Mouse (Mus musculus): ENCODE results near the gene Atp2a1.
"Not testable (repeated sequence)": the region's sequence is repeated elsewhere in the genome, so short reads cannot be mapped to it uniquely, and the experiment has no call there.

The Atp2a1 gene

DNA sequence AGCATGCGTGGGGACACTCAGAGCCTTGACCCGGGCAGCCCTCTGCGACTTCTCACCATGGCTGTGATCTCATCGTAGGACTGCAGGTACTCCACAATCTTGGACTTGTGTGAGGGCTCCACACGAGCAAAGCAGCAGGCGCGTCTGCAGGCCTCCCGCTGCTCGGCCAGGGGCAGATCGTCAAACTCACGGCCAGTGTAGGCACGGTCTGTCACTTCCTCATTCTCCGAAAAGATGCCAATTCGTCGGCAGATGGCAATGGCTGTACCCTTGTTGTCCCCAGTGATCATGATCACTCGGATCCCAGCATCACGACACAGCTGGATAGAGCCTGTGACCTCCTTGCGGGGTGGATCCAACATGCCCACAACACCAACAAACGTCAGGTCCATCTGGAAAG lies 14.4 kb downstream of the Atp2a1 start:
- DNase-seq: no peak

DNA sequence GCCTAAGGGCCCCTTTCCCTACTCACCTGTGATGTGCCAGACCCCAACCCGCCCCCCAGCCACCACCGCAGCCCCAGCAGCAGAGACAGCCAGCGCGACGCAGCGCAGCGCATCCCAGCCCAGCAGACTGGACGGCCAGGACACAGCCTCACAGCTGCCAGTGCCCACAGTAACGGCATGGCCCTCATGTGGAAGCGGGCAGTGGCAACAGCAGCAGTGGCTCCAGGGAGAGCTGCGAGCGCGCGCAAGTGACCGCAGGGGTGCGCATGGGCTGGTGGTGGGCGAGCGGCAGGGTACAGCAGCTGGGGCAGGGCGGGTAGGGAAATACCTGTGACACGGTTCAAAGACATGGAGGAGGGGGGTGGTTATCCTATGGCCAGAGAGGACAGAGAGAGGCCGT lies 16.7 kb downstream of the Atp2a1 start:
- DNase-seq: no peak

DNA sequence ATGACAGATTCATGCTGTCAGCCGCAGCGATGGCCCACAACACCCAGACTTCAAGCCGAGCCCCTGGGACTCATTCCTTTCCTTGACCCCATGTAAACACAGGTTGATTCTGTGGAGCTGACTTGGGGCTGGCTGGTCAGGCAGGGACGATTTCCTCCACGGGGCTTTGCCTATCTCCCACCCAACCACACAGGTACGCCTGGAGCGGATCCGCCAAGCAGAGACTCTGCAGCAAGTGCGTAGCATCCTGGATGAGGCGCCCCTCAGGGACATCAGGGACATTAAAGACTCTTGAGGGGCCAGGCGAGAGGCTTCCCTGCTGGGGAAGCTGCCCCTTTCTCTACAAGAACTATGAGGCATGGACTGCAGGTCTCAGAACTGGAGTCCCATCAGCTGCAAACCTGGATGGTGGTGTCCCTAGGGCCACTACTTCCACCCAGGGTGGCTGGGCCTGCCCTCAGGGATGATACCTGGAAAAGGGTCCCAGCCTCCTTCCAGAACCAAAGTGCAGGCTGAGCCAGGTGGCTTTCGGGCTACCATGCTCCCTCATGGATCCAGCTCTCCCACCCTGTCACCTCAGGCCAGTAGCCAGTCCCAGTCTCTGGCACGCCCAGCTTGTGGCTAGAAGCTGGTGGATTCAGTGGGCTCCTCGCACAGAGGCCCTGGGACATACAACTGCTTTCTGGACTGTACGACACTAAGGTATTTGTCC lies 17.6 kb downstream of the Atp2a1 start:
- DNase-seq: no peak

DNA sequence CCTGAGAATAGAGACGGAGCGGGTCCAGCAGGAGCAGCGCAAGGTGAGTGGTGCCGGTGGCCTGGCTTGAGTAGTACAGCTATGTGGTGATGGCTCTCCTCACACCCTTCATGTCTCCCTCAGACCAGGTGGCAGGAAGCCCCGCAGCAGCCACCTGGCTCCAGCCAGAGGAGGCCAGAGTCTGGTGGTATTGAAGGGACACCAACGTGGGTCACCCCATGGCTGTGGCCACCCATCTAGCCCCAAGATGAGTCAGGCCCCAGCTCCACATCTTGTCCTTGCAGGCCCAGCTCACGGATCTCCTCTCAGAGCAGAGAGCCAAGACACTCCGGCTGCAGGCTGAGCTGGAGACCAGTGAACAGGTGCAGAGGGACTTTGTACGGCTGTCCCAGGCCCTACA lies 18.4 kb downstream of the Atp2a1 start:
- no peak for DNase-seq

DNA sequence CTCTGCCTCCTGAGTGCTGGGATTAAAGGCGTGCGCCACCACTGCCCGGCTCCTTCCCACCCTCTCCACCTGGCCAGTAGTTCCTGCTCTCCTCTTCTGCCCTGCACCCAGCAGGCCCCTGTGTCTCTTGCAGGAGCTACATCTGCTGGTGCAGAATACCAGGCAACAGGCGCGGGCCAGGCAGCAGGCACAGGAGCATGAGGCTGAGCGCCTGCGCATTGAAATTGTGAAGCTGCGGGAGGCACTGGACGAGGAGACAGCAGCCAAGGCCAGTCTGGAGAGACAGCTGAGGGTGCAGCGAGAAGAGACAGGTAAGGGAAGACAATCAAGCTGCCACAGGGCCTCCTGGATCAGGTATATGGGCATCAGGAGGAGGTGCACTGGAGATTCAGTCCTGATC lies 18.9 kb downstream of the Atp2a1 start:
- DNase-seq: no peak

DNA sequence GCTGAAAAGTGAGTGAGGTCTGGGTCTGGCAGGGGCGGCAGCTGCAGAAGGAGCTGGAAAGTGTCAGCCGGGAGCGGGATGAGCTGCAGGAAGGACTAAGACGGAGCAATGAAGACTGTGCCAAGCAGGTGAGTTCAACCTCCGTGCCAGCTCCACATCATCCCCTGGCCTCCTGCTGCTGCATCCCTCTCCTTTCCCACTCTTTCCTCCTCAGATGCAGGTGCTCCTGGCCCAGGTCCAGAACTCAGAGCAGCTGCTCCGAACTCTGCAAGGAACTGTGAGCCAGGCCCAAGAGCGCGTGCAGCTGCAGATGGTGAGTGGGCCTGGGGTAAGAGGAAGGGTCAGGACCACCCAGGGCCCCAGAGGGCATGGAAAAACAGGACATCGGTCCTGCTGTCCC lies 22.8 kb downstream of the Atp2a1 start:
- no peak for DNase-seq

DNA sequence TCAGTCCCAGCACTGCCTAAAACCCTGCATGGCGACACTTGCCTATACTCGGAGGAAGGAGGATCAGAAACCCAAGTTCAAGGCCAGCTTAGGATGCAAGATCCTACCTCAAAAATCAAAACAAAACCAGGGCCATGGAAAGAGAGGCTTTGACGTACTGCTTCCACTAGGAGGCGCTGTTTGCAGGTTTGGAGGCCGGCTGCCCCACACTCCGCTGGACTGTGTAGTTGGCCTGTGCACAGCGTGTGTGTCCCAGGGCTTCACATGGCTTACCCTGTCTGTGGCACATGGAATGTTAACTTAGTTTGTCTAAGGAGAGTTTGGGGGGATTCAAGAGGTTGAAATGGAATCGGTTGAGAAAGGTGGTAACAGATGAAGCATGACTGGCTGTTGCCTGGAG lies 26.1 kb downstream of the Atp2a1 start:
- peak; percentile 51 to 58 for DNase-seq

DNA sequence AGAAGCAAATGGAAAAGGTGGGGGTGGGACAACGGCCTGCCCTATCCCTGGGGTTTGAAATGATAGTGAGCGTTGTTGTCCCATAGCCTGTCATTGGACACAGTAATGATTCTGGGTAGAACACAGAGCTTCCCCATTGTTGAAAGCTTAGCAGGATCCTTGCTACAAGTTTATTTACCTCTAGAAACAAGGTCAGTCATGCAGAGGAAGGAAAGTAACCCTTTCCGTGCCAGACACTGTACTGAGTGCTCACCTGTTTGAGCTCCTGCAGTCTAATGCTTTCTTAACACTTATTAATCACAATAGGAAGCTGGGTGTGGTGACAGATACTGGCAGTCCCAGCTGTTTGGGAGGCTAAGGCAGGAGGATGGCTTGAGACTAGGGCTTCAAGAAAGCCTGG lies 27.1 kb downstream of the Atp2a1 start:
- no peak for DNase-seq

DNA sequence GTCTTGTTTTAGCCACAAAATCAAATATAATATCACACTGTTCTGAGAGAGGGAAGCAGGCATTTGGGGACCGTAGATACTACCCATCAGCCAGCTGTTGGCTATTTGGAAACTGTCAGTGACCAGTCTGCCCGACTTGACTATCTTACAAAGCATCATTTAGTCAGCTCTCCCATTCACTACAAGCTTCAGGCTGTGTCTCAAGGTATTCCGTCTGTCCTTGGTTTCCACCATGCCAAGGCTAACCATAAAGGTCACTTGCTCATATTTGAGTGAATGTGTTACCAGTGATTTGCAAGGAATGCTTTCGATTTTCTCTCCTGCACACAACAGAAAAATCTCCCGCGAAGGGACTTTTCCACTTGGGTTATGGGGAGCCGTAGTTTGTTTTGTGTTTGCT lies 28.2 kb downstream of the Atp2a1 start:
- no peak for DNase-seq

DNA sequence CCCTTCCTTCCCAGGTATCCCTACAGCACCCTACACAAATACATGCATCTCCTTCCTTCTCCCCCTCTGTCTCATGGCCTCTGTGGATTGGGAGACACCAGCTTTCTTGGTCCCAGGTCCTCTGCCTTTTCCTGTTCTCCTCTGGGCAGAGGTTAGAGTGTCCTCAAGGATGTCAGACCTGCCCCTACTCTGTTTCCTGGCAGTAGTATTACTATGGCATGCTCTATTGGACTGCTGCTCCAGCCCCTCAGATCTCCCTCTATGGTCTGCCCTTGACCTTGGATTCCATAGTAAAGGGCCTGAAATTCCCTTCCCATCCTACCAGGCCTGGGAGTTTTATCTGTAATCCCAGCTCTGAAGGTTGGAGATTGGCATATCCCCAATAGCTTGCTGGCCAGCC lies 32.7 kb downstream of the Atp2a1 start:
- DNase-seq: no peak

DNA sequence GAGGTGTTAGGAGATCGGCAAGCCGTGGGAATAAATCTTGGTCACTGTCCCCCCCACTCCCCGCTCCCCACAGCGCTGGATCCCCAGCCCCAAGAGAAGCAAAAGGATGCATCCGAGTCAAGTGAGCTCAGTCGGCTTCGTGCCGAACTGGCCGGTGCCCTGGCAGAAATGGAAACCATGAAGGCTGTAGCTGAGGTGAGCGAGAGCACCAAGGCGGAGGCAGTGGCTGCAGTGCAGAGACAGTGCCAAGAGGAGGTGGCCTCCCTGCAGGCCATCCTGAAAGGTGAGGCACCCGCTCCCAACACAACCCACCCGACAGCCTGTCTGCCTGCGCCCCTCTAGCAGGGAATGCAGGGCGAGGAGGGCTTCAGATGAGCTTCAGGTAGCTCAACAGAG lies 33.4 kb downstream of the Atp2a1 start:
- DNase-seq: no peak

DNA sequence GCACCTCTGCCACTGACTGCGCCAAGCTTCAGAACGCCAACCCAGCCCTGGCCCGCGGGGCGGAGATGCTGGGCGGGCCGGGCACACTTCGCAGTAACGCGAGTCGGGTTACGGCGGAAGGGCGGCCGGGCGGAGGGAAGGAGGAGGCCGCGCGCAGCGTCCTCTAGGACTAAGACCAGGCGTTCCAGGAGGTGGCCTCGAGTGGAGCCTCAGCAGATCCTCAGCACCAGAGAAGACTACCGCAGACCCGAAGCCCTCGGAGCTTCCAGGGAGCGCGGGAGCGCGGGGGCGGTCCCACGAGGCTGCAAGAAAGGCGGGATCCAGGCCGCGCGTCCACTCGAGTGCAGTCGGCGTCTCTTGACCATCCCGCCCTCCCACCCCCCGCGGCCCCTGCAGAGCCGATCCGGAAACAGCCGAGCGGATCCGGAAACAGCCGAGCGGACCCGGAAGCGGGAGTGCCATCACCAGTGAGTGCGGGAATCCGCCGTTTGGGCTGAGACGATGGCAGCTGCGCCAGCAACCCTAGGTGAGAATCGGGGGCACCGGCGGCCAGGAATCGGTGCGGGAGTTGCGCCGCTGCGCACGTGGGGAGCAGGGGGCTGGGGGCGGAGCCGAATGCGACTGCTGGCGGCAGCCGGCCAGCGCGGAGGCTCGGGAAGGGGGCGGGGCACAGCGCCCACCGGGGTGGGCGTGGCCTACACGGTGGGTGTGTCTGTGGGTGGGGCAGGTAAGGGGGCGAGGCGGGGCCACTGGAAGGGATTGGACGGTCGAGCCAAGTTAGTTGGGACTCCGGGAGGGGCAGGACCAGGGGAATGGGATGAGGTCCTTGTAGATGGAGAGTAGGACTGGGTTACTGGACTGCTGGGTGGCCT lies 34.0 kb downstream of the Atp2a1 start, which contains the start of gene Rabep2:
Rabep2 (plus strand) TSS at position 129 of the 872 bp plus-strand sequence.
- peak; percentile 99 for DNase-seq

DNA sequence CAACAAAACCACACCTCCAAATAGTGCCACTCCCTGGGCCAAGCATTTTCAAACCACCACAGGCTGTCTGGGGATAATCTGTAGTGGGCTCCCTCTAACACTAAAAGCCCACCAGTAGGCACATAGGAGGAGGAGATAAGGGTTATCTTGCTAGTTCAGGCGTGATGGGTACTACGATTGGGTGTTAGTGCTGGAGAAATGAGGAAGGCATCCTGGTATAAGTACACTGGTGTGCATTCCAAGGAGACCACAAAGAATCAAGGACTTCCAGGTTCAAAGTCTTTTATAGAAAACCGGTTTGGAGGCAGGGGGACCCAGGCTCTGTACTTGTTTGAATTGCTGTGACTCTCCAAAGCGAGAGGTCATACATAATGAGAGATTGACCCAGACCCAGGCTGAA lies 34.8 kb downstream of the Atp2a1 start:
- DNase-seq: peak in 1 of 2 experiments; percentile 5

DNA sequence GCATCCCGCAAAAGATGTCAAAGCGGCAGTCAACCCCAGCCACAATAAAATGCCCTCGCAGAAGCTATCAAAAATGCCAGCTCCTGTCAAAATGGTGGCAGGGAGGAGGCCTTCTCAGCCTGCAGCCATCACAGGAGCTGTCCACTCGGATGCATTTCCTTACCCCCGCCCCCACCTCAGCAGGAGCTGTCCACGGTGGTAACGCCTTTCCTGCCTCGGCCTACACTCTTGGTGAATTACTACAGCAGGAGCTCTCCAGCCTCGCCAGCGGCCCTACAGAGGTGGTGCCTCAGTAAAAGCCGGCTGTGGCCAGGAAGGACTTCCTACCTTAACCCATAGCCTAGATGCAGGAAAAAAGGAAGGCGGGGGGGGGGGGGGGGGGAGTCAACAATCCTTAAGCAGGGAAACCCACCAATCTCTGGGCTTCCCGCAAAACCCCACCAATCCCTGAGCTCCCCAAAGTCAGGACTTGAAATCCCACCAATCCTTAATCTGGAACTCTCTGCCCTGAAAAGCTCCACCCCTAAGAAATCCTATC lies 35.5 kb downstream of the Atp2a1 start:
- no peak for DNase-seq

DNA sequence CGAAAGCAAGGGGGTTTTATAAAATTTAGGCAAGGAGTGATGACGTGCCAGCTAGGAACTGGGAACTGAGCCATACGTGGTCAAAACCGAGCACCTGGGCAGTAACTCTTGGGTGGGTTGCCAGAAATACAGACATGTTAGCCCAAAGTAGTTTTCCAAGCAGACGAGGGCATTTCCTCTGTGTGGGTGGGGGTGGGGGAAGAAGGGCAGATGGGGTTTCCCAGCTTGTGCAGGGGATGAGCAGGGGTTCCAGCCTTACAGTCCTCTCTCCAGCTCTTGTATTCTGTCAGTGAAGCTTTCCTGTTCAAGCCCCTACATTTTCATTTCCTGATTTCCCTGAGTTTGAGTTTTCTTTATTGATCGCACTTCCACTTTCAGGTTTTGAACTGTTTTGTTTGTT lies 38.7 kb downstream of the Atp2a1 start:
- no peak for DNase-seq

DNA sequence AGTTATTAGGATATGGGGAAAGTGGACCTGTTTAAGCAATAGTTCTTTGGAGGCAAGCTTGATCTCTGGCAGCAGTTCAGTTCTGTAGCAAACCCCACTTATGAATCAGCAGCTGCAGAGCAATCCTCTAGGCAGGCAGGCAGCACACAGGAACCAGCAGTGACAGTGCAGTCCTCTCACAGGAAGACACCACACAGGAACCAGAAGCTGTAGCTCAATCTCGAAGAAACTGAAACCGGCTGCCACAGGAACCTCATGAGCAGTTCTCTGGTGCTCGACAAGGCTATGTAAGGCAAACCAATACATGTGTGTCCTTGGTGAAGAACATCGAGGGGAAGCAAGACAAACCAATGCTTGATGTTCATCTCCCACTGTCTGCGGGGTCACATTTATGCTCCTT lies 41.2 kb downstream of the Atp2a1 start:
- no peak for DNase-seq

DNA sequence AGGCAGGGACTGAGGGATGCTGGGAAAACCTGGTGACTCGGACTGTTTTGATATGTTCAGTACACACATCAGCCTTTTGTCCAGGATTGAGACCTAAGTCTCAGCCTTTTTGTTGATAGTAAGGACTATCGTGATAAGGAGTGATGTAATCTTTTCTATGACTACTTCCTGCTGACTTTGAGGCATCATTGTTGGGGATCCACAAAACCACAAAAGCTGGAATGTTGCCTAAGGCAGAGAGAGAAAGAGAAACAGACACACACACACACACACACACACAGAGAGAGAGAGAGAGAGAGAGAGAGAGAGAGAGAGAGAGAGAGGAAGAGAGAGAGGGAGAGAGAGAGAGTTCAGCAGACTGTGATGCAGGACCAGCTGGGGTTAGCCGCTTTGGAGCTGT lies 44.4 kb downstream of the Atp2a1 start:
- DNase-seq: no peak

DNA sequence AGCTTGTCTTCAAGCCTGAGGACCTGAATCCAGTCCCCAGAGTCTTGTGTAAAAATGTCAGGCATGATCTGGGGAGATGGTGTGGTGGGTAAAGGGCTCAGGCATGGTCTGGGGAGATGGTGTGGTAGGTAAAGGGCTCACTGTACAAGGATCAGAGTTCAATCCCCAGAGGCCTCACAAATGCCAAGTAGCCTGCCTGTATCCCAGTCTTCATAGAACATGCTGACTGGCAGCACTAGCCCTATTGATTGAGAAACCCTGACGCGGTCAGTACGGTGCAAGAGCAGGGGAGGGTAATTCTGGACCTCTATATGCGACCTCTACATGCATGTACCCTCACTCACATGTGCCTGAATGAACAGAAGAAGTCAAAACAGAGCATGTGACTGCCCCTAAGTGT lies 45.3 kb downstream of the Atp2a1 start:
- no peak for DNase-seq

DNA sequence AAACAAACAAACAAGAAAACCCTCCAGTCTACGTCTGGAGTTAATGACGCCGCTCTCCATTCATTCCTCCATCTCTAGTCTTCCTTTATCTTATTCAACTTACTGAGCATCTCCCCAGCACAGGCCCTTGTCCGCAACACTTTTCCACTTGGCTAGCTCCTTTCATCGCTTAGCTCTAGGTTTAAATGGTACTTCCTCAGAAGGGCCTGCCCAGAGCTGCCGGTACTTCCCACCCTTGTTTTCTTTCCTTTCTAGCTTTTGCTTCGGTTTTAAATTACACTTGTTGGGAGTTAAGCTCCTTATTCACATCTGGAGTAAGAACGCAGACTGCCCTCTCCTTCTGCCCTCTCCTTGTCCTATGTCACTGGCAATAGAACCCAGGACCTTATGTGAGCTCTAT lies 45.9 kb downstream of the Atp2a1 start:
- DNase-seq: no peak

DNA sequence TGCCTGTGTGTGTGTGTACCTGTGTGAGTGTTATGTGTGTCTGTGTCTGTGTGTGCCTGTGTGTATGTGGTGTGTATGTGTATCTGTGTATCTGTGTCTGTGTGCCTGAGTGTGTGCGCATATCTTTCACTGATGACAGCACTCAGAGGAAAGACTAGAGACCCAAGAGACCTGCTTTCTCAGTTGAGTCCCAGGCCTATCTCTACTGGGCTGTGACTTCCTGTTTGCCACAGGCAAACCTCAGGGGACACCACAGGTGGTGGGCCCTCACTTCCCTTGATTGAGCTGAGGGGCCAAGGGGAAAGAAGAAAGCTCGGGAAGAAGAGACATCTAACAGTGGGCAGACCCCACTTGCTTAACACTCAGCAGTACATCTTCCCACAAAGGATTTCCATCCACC lies 46.3 kb downstream of the Atp2a1 start:
- no peak for DNase-seq

DNA sequence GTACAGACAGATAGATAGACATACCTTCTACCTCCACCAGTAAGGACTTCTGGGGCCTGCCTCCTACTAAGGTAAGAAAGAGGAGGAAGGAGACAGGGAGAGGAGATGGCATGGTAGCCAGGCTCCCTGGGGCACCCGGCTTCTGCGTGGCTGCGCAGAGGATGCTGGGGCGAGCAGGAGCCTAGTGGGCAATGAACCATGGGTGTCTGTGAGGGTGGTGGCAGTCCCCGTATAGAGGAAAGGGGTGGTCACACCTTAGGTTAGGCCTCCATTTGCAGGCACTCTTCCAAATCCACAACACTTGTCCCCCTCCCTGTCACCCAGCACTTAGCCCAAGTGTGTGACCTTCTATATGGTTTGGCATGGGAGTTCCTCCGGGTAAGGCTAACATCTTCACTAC lies 48.2 kb downstream of the Atp2a1 start, which contains the start of gene Cd19:
Cd19 (minus strand) TSS at position 165 of the 400 bp plus-strand sequence.
- no peak for DNase-seq

DNA sequence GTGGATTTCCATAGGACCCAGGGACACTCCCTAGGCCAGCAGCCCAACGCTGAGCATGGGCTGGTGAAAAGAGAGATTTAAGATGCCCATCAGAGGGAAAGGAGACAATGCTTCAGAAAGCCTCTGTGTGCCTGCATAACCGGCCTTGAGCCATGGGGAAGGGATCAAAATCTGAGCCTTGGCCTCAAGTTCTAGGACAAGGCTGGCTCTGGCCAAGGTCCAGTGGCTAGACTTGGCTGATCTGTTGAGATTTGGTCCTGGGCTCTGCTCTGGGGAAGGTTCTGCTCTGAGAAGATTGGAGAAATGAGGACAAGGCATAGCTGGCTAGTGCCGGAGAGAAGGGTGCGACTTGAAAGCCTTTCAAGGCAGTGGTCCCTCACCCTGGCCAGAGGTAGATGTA lies 51.8 kb downstream of the Atp2a1 start:
- no peak for DNase-seq

DNA sequence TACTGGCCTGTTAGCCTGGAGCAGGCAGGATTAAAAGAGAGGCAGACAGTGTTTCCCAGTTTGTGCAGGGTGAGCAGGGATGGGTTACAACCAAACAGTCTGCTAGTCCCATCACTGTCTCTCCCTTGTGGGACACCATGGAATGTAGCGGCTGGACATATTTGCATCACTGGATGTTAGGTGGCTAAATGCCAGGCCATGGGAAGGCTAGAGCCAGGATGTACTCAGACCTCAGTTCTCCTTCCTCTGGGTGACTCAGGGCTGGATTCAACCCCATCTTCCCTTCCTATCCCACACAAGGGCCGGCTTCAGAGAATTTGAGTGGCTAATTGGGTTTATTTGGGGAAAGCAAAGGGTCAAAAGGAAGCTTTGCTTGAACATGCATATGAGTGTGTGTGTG lies 54.2 kb downstream of the Atp2a1 start:
- no peak for DNase-seq

DNA sequence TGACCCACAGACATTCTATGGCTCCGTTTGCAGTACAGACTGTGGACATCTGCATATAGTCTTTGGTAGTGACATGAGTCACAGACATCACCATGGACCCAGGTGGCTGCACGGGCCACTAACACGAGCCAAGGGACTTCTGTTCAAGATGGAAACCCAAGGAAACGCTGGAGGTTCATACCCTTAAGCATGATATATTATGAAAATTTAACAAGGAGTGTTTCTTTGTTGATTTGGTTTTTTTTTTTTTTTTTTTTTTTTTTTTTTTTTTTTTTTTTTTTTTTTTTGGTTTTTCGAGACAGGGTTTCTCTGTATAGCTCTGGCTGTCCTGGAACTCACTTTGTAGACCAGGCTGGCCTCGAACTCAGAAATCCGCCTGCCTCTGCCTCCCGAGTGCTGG lies 60.4 kb downstream of the Atp2a1 start:
- DNase-seq: not testable (repeated sequence)
